Mouse (Mus musculus) embryo, embryonic 10 days (tissue): ENCODE data around the gene Adamts12.
A peak's percentile ranks its signal among the peaks of the same experiment; 100 is the strongest.

Source experiments
- DNase-seq: peaks from one replicate; pipeline ENCODE4 v3.0.0-alpha.2; 2015; ENCODE audit warnings: low spot score

The Adamts12 gene

DNA sequence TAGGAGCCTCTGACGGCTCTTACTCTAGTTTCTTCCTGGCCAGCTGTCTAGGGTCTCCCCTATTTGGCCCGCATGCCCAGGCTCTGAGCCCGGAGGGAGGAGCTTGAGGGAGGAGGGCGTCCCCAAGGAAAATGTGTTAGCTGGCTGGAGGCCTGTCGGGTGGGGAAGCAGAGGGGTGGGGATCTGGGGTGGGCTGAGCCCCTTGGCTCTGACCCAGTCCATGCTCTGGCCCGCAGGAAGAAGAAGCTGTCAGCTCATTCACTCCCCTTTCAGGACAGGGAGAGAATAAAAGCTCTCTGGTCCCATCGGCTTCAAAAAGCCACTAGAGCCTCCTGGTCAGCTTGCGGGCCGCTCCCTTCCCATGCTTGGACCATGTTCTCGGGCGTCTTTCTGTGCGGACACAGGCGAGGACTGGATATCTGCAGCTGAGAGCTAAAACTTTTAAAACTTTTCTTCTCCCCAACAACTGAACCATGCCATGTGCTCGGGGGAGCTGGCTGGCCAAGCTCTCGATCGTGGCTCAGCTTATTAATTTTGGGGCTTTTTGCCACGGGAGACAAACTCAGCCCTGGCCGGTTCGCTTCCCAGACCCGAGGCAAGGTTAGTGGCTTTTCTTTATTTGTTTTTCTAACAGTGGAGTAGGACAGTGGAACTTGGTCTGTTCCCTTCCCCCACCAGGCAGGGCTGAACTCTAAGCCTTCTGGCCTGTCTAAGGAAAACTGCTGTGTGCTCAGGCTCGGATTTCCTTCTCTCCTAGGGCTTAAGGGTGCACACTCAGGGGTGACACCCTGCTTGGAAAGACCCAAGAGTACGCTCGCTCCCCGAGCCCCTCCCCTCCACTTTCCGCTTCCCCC is at the start of gene Adamts12:
Gene Adamts12, plus strand, starts transcription at position 233 of the 854 bp plus-strand sequence.
- peak; percentile 77 for DNase-seq

DNA sequence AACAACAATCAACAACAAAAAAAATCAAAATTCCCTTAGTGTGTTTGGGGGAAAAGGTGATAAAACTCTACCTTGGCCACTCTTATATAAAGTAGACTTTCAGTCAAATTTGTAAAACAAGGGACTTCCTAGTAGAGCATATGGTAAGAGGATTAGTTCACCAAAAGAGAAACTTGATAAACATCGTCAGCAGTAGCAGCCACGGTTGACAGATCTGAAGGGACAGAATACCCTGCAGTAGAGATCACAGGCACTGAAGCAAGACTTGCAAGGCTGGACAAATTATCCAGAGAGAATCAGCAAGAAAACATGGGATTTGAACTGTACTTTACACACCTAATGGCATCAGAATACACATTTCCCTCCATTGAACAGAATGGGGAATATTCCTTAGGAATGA is 49.7 kb upstream of the Adamts12 start:
- no peak for DNase-seq

DNA sequence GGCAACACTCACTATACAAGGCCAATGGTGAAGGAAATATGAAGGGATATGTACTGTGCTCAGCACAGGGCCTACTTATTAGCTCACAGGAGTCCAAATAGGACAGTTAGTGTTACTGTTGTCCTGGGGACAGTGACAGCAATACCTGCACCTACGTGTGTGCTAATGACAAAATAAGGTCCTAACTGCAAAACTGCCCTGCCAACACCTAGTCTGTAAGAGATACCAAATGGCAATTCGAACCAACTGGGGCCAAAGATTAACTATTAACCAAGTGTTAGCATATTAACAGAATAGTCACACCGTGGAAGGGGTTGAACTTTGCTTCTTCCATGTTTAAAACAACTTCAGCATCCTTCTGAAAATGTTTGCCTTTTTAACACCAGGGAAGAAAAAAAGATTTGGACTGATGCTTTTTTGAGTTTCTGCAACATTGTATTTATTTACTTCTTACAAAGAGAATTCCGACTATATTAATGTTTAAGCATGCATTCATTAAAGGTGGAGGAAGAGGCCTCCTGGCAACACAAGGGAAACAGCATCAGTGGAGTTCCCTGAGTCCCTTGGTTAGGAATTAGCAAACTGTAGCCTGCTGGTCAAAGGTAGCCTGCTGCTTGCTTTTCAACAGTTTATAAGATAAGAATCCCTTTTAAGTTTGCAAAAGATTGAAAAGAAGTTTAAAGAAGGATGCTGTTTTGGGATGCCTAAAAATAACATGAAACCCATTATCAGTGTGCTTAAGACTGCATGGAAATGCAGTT is 37.6 kb upstream of the Adamts12 start:
- no peak for DNase-seq

DNA sequence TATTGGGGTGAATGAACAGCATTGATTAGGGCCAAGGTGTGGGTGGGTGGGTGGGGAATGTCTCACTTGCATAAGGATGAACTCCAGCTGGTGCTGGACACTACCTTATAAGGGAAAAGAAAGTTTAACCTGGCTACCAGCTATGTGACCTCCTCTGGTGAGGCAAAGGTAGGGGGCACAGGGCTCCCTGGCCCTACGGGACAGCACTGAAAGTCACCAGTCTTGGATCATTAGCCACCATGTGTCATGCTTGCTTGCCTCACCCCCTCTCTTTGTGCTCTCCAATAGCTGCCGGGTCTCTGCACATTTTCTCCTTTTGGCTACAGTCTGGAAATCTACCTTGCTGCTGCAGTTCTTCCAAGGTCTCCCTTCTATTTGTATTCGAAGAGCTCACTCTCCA is 34.4 kb upstream of the Adamts12 start:
- DNase-seq, result no peak

DNA sequence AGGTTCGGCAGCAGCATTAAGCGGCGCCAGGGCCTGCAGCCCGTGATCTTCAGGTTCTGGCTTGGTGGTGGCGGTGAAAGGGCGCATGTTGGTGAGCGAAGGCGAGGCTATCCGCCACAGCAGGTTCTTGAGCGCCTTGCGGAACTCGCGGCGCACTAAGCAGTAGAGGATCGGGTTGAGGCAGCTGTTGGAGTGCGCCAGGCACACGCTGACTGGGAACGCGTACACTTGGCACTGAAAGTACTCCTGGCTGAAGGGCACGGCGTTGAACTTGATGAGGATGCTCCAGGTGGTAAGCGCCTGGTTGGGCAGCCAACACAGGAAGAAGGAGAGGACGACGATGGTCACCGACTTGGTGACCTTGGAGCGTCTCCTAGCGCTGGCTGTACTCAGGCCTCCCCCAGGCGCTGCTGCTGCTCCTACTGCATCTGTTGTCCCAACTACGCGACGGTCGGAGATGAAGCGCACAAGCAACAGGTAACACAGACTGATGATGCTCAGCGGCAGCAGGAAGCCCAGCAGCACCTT is 28.6 kb upstream of the Adamts12 start:
- DNase-seq, result peak; percentile 38

DNA sequence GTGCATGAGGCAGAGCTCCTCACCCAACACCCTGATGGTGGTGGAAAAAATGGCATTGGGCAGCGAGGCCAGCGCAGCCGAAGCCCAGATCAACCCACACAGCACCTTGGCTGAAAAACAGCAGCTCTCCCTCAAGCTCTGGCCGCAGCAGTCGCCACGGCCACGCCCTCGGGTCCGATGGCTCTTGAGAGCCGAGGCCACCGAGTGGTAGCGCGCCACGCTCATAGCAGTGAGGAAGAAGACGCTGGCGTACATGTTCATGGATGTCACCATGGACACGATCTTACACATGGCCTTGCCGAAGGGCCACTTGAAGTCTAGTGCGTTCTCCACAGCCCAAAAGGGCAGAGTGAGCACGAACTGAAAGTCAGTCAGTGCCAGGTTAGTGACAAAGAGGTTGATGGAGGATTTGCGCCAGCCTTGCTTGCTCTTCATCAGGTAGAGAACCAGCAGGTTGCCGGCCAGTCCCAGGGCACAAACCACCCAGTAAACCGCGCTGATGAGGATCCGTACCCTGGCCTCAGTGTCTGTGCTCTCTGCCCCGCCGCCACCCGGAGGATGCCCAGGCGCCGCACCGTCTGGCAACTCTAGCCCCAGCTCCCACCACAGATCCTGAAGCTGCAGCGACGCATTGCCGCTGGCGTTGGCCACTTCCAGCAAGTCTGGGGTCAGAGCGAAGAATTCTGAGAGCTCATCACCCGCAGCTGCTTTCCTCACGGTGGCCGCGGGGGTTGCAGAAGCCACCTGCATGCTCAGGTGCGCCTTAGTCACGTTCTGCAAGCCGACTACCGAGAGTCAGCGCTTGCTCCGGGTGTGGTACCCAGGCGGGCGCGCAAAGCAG is 27.8 kb upstream of the Adamts12 start:
- DNase-seq, result peak; percentile 61

DNA sequence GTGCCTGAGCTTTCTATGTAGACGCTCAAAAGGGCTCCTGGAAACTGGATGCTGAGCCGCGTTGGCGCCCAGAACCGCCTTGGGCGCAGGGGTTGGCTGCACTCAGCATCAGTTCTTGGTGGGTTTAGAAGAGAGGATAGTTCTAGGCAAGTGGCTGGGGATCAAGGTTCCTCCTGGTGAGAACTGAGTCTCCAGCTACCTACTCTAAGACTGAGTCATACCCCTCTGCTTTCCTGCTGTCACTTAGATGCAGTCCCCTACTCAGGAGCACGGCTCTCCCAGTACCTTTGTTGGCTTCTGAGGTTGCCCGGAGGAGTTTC is 27.3 kb upstream of the Adamts12 start:
- no peak for DNase-seq

DNA sequence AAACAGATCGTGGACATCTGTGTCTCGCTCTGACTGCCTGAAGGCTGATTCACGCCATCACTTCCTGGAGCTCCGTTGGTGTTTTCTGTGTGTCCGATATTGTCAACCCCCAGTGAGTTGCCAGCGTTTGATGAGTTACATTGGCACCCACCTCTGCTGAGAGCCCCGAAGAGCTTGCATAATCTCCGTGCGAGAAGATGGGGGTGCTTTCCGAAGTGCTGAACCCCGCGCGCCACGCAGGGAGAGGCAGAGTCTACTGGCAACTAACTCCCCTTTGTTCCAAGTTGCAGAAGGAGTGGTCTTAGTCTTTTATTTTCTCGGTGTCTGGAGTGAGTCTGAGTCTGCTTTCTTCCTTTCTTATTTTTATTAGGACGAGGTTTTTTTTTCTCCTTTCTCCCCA is 26.9 kb upstream of the Adamts12 start, which contains the start of gene Rxfp3:
Gene Rxfp3, minus strand, starts transcription at position 281 of the 400 bp plus-strand sequence.
- peak; percentile 39 for DNase-seq

DNA sequence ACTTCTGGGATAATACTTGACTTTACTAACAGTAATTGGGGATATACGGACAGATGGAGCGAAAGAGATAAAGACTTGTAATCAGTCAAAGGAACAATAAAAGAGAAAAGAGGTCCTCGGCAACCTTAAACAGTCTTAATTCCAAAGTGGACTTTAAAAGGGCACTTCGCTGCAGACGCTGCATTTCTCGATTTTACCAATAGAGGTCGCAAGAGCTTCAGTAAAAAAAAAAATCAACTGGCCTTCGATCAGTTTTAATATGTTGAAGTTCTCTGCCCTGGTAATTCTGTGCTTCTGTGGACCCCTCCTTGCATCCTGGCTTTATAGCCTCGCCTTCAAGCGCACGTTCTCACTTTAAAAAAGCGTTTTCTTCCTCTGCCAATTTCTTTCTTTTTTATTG is 26.1 kb upstream of the Adamts12 start:
- DNase-seq, result peak; percentile 65

DNA sequence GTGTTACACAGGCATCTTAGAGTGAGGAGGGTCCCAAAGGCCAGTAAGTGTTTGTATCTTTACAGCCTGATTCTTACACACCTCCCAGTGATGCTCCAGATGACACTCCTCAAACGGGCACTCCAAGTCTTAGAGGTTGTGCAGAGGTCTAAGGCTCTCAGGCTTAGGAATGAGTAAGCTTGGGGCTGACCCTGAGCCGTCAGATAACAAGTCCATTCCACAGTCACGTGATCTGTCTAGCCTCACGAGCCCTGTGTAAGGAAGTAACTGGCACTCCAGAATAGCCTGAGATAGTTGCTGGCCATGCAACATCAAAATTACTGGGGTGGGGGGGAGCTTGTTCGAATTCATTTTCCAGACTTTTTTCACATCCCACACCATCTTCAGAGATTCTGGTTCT is 24.5 kb upstream of the Adamts12 start:
- peak; percentile 31 for DNase-seq

DNA sequence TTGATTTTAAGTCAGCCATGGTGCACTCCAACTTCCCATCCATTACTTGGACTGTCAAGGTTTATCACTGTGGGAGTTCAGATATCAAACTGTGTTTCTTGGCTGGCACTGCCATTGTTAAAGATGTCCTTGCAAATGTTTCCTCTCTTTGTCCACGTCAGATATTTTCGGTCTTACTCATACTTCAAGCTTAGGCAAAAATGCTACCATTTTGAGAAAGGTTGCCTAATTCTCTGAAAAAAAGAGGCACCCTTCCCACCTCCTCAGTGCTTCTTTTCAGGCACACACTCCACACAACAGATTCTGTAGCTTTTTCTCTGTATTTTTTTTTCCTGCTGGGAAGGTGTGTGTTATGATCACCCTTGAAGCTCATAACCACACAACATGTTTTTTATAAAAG is 23.4 kb upstream of the Adamts12 start:
- DNase-seq, result no peak

DNA sequence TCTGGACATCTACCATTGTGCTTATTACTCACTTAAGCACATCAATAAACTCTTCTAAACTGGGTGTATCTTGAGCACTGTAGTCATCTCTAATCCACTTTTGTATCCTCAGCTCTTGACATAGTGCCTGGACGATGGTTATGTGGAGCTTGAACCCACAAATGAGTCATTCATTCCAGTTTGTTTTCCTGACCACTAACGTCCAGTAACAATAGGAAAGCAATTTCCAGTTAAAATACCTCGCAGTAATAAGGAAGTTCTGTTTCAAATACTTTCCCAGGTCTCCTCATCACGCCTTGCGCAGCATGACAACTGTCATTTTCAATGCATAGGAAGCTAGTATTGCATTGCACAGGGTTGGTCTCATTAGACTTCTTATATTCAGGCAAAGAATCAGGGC is 21.8 kb upstream of the Adamts12 start:
- no peak for DNase-seq

DNA sequence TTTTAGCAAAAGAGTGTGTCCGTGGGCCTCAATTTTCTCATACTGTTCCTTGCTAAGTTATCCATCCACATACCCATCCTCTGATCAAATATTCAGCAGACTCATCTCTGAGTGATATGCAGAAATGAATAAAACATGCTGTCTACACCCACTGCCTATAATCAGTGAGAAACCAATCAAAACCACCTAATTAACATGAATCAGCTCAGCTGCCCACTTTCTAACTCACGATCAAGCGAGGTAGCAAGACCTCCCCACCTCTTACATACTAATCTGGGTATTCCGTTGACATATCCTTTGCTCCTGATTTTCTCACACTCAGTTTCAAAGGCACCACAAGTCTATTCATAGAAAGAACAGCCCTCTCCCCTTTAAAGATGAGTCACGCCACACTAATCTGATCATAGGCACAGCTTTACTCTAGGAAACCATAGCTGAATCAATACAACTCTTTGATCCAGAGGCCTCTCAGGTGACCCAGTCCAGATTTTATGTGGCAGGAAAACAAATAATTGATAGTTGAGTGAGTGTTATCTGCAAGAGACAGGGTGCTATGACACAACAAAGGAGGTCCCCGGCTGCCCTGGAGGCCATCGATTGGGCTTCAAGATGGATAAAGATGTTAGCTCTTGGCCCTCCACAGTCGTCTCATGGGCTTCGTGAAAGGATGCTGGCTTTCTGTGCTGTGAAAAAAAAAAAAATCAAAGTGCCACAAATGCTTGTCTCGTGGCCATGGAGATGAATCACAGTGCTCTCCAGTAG is 10.7 kb upstream of the Adamts12 start:
- no peak for DNase-seq

DNA sequence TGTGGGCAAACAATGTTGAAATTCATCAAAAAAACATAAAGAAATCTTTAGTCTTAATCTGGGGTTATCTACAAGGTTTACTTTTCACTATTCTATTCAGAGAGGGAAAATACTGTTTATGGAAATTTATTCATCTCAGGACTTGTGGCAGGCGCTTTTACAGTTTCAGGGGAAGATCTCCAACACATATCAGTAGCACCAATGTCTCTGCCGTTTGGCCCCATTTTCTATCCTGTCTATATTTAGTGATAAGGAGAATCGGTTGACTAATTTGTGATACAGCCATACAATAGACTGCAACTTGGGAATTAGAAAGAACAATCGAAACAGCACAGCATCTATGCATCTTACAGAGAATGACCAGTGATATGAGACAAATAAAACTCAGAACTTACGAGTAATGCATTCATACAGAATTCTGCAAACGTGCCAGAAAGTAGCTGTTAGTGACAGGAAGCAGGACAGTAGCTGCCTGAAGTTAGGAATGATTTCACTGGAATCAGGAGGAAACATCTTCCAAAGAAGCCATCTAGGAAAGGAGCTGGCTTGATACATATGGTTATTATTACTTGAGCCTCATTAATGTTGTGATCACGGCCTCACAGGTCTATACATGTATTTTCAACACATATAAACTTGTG is 10.0 kb upstream of the Adamts12 start:
- DNase-seq, result no peak

DNA sequence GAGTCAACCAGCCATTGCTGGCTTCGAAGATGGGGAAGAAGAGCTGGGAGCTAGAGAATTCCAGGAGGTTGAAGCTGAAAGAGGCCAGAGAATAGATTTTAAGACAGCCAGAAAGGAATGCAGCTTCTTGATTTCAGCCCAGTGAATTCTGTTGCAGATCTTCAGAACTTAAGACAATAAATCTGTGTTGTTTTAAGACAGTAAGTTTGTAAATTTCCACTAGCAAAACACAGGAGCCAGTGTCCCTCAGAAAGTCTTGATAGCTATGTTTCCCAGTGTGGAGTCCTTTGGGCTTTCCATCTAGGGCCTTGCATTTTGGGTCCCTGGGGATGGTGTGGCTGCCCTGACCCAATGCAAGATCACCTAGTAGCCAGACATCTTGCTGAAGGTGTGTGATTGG is 1.7 kb upstream of the Adamts12 start:
- no peak for DNase-seq

DNA sequence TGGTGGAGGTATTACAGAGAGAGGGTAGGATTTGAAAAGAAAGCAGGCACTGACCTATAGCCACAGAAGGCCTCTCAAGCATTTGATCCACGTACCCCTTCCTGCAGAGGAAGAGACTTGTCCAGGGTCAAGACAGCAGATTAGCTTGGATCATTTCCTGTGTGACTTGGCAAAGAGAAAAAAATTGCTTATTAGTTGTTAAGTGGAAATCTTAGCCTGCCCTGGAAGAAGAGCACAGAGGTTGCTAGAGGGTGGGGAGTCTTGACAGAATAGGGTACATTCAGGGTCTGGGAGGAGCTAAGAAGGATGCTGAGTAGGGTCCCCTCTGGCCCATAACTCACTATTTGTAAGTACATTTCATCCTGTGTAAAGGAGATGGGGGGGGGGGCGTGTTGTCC is 431 bp upstream of the Adamts12 start:
- peak; percentile 24 for DNase-seq

DNA sequence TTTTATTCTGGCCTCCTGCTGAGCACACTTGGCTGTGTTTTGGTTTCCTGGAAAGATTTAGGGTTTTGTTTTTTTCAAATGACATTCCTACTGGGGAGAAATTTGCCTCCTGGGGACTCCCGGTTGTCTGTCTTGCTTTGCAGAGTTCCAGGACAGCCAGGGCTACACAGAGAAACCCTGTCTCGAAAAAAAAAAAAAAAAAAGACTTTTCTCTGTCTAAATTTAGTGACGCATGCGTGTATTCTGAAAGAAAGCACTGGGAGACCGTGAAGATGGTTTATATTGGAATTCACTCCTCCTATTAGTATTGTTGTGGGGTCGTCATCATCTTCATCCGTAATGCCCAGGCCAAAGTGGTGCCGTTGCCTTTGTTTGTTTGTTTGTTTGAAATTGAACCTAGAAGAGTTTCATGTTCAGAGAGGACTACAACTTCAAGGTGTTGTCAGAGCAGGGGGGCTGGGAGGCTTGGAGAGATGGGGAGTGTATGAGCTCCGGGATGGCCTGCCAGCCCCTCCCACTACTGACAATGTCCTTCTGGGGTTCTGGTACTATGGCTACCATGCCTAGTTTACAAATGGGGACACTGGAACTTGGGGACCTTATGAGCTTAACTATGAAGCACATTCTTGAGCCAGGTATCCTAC is 1.1 kb downstream of the Adamts12 start:
- peak; percentile 20 for DNase-seq

DNA sequence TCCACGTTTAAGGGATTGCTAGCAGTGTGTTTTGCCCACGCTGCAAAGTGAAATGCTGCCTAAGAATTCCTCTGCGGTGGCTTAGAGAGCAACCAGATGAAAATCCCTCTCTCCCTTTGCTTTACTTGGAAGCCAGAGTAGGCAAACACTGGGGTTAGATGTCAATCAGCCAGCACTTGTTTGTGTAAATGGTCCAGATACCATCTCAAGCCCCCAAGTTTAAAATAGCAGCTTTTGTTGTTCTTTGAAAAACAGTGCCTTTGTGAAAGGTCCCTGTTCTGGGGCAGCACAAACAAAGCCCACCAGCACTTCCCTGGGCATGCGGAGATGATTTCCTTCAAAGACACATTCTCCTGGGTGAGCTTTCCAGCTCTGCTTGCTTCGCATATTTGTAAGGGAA is 1.7 kb downstream of the Adamts12 start:
- DNase-seq, result peak; percentile 51

DNA sequence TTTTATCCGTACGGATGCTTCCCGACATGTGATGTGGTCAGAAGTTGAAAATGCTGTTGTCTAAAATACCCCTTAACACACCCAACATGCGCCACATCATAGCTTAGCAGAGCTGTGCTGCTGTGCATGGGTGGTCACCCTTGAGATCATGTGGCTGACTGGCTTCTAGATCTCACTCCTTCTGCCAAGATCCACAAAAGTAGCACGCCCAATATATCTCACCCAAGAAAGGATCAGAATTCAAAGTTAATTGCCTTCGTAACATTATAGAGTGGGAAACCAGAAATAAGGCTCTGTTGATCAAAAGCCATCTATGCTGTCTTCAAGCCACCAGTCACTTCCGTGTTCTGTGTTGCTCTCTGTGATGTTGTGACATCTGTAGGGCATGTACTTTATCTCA is 3.3 kb downstream of the Adamts12 start:
- DNase-seq, result no peak

DNA sequence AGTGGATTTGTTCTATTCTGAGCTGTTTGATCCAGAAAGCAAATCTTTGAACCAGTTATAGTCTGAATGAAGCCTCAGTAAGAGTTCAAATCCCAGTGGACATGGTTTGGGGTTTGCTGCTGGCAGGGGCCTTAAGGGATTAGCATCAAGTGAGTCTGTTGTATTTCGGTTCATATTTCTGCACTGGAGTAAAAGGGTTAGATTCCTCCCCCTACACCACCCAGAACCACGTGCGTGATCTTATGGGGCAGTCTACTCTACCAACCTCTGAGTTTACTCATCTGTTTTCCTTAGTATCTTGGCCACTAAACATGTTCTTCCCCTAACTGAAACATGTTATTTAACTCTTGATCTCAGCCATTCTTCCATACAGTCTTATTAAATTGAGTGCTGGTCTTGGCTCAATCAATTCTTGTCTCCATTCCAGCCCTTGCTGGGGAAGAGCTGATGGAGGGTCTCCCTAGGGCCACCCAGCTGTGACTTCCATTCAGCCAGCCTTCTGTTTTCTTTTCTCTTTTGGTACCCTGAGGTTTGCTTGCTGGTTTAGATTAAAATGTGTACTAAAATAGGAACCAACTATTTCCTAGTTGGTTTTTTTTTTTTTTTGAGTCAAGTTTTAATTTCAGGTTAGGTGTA is 11.3 kb downstream of the Adamts12 start:
- DNase-seq, result no peak
